Mouse (Mus musculus) ES-CJ7 (cell line): ENCODE measurements around the gene Foxl1.

ENCODE experiments used
- DNase-seq: peaks from one replicate; pipeline ENCODE4 v3.0.0; 2011; ENCODE audit warnings: low read depth, low spot score

Gene Foxl1

GRCm38 (mm10) chr8:121127756-121128375 is at the start of gene Foxl1:
Gene Foxl1, plus strand, starts transcription at chr8:121127940.
- no peak for DNase-seq

- no peak for DNase-seq
Observed at GRCm38 (mm10) chr8:121078721-121079120, 49.0 kb upstream of the Foxl1 start.

GRCm38 (mm10) chr8:121079201-121079600 is 48.5 kb upstream of the Foxl1 start:
- no peak for DNase-seq

GRCm38 (mm10) chr8:121079944-121080343 is 47.8 kb upstream of the Foxl1 start:
- DNase-seq: no peak

- DNase-seq: peak; percentile 56
Observed at GRCm38 (mm10) chr8:121080361-121081090, 47.2 kb upstream of the Foxl1 start.

GRCm38 (mm10) chr8:121081398-121081797 is 46.3 kb upstream of the Foxl1 start:
- no peak for DNase-seq

GRCm38 (mm10) chr8:121082218-121083092 is 45.3 kb upstream of the Foxl1 start:
- DNase-seq: peak; percentile 63

GRCm38 (mm10) chr8:121083093-121083935 is 44.4 kb upstream of the Foxl1 start:
- DNase-seq: peak; percentile 90

- DNase-seq: no peak
Observed at GRCm38 (mm10) chr8:121083936-121084209, 43.9 kb upstream of the Foxl1 start.

GRCm38 (mm10) chr8:121084210-121084951 is 43.4 kb upstream of the Foxl1 start, which contains the start of gene Foxf1:
Gene Foxf1, plus strand, starts transcription at chr8:121084386.
- peak; percentile 79 for DNase-seq

GRCm38 (mm10) chr8:121085011-121085410 is 42.7 kb upstream of the Foxl1 start:
- DNase-seq: no peak

- no peak for DNase-seq
Observed at GRCm38 (mm10) chr8:121085561-121085960, 42.2 kb upstream of the Foxl1 start.

GRCm38 (mm10) chr8:121086004-121086900 is 41.5 kb upstream of the Foxl1 start:
- no peak for DNase-seq

- no peak for DNase-seq
Observed at GRCm38 (mm10) chr8:121088281-121088680, 39.5 kb upstream of the Foxl1 start.

- no peak for DNase-seq
Observed at GRCm38 (mm10) chr8:121088871-121089630, 38.7 kb upstream of the Foxl1 start.

GRCm38 (mm10) chr8:121089631-121090380 is 37.9 kb upstream of the Foxl1 start:
- DNase-seq: no peak

- no peak for DNase-seq
Observed at GRCm38 (mm10) chr8:121090716-121091115, 37.0 kb upstream of the Foxl1 start.

GRCm38 (mm10) chr8:121092141-121092540 is 35.6 kb upstream of the Foxl1 start:
- no peak for DNase-seq
